Mouse (Mus musculus) spleen, adult 2 months (tissue): ENCODE measurements around the gene Fam124a.

Experiments
- CTCF ChIP-seq: fragments of 200-500 bp; IDR thresholded peaks from 2 replicates; pipeline ENCODE4 v1.5.1; 2011; ENCODE audit warnings: mild to moderate bottlenecking, inconsistent platforms; ENCODE audit not compliant: insufficient read depth, insufficient read length, insufficient replicate concordance; ENCODE audit errors: extremely low read depth
- POLR2A ChIP-seq: fragments of 200-500 bp; IDR thresholded peaks from 2 replicates; pipeline ENCODE4 v1.6.1; 2011; ENCODE audit warnings: low read depth, low read length, inconsistent platforms

DNA sequence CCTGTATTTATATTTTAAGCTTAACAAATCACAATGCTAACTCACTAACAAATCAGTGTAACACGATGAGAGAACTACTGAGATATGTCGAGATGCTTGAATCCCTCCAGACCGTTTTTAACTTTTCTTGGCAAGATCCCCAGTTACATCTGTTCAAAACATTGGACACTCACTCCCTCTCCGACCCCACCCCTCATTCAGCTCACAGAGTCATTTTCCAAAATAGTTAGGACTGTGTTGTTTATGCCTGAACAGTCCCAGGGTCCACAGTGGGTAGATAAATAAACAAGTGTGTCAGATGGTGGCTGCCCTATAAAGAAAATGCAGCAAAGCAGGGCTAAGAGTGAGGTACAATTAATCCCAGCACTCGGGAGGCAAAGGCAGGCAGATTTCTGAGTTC, 18.5 kb upstream of the Fam124a start:
- no peak for TF ChIP-seq POLR2A
- no peak for TF ChIP-seq CTCF
